Mouse (Mus musculus) heart, adult 2 months (tissue): ENCODE measurements around the gene Mylk2. TPM values are rescaled to one million over a fixed set of nuclear protein-coding genes. Genes with fewer than 3 reads are reported as not detected.

ENCODE experiments used
- DNase-seq, 2 experiments: peaks; one replicate each; pipeline ENCODE4 v3.0.0; 2021
- H3K27ac ChIP-seq: fragments of 200-600 bp; 2 replicates; pipeline ENCODE4 v1.8.1; 2022
- H3K27me3 ChIP-seq: fragments of 200-500 bp; 2 replicates; pipeline ENCODE4 v1.6.1; 2012; ENCODE audit warnings: mild to moderate bottlenecking, low read length, inconsistent platforms, mixed read lengths; ENCODE audit not compliant: control insufficient read depth, insufficient read depth
- H3K36me3 ChIP-seq: fragments of 200-500 bp; 2 replicates; pipeline ENCODE4 v1.6.1; 2012; ENCODE audit warnings: low read length, inconsistent platforms; ENCODE audit not compliant: control insufficient read depth, insufficient read depth
- H3K4me1 ChIP-seq: fragments of 200-500 bp; 2 replicates; pipeline ENCODE4 v1.6.1; 2011; ENCODE audit warnings: low read length; ENCODE audit not compliant: control insufficient read depth, insufficient read depth
- H3K4me3 ChIP-seq: fragments of 200-600 bp; 2 replicates; pipeline ENCODE4 v1.8.1; 2022
- H3K79me2 ChIP-seq: fragments of 200-500 bp; replicated peaks from 2 replicates; pipeline ENCODE4 v1.6.1; 2012; ENCODE audit warnings: mild to moderate bottlenecking, inconsistent platforms, low read length, moderate library complexity, mixed read lengths; ENCODE audit not compliant: control insufficient read depth, insufficient read depth
- H3K9ac ChIP-seq: fragments of 200-500 bp; 2 replicates; pipeline ENCODE4 v1.6.1; 2012; ENCODE audit warnings: low read depth, mild to moderate bottlenecking, control low read depth, inconsistent platforms, low read length, mixed read lengths
- CTCF ChIP-seq: fragments of 200-600 bp; IDR thresholded peaks from 2 replicates; pipeline ENCODE4 v1.8.1; 2022; ENCODE audit warnings: antibody characterized with exemption, mild to moderate bottlenecking, moderate library complexity
- EP300 ChIP-seq: fragments of 200-500 bp; IDR thresholded peaks from 2 replicates; pipeline ENCODE4 v1.6.1; 2011; ENCODE audit warnings: low read depth, low read length, control low read depth; ENCODE audit not compliant: insufficient read depth
- POLR2A ChIP-seq: fragments of 200-500 bp; IDR thresholded peaks from 2 replicates; pipeline ENCODE4 v1.6.1; 2011; ENCODE audit warnings: mild to moderate bottlenecking, low read depth, low read length, control low read depth; ENCODE audit not compliant: insufficient read depth
- WGBS: fragments of 180-500 bp; shearing (Covaris S2); methylation state at CpG from one replicate; pipeline ENCODE4 v1.1.7; 2018; 5-methylcytosine and 5-hydroxymethylcytosine counted together
- intact Hi-C: fragments of 180-260 bp; cut with DNase I; formaldehyde crosslinking; loops from one replicate; pipeline ENCODE4 v1.15.1; 2025
- polyA plus RNA-seq: library from polyadenylated mRNA; depleted of rRNA; stranded (reverse); fragments of >200 nt; gene quantifications from 2 replicates; pipeline ENCODE4 v1.2.3, GENCODE M21; 2012
- total RNA-seq, 2 experiments: library from RNA; stranded (reverse); gene quantifications; 2 replicates each; pipeline ENCODE4 v1.2.3; 2021

Mylk2 gene
- total and polyA plus RNA-seq, 3 experiments, result 0.08 to 0.29 (median 0.09) TPM

DNA sequence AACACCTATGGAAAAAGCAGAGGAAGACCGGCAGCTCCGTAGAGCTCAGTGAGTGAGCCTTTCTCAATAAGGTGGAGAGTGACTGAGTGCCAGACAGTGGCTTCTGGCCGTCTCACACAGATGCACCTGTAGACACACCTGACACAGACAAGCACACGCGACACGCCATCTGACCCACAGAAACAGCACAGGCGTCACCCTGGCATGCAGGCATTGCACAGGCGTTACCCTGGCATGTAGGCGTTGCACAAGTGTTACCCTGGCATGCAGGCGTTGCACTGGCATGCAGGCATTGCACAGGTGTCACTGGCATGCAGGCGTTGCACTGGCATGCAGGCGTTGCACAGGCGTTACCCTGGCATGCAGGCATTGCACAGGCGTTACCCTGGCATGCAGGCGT is 9.9 kb upstream of the Mylk2 start:
- Histone ChIP-seq H3K9ac (no peak overlapping the region), H3K79me2 (no peaks in the 10 kb centered on the region), H3K27me3 (no peaks in the 10 kb centered on the region), H3K4me3 (no peak overlapping the region), H3K27ac (no peak overlapping the region), H3K4me1 (peaks cover 6% of the 10 kb centered on the region), H3K36me3 (no peaks in the 10 kb centered on the region)
- 94% methylated on average over 15 of the region's 15 CpGs for WGBS
- TF ChIP-seq CTCF, result no peak
- TF ChIP-seq EP300, result no peak
- TF ChIP-seq POLR2A, result no peak
- intact Hi-C loops, result no loop called here
- no peak for DNase-seq

DNA sequence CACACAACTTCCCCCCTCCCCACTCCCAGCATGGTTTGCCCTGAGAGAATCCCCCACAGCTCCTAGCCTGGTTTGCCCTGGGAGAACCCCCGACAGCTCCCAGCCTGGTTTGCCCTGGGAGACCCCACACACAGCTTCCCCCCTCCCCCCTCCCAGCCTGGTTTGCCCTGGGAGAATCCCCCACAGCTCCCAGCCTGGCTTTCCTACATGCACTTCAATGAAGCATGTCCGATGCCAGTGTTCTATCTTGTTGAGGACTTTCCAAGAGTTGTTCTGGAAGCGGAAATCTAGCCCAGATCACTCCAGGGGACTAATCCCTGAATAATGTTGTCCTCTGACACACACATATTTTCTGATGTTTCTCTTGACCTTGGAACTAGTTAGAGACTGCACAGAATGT is 8.5 kb upstream of the Mylk2 start:
- Histone ChIP-seq H3K79me2 (no peaks in the 10 kb centered on the region), H3K4me1 (peaks cover 7% of the 10 kb centered on the region), H3K36me3 (no peaks in the 10 kb centered on the region), H3K9ac (no peak overlapping the region), H3K4me3 (no peak overlapping the region), H3K27ac (no peak overlapping the region), H3K27me3 (no peaks in the 10 kb centered on the region)
- intact Hi-C loops, result no loop called here
- WGBS, result 58% methylated on average over 3 of the region's 3 CpGs
- no peak for DNase-seq
- no peak for TF ChIP-seq EP300
- no peak for TF ChIP-seq POLR2A
- no peak for TF ChIP-seq CTCF

DNA sequence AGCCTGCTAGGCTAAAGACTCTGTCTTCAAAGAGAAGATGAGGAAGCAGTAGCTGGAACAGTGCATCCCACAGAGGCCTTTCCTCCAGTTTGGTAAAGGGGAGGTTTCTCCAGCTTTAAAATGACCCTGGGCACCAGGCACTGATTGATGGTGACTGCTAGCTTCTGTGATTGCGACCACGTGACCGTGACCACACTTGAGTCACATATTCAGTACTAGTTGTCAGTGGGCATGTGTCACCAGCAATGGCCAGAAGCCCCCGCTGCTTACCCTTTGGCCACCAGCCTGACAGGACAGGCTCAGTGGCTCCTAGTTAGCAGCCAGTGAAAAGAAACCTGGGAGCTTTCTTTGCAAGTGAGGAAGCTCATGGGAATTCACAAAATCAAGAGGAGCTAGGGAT is 7.6 kb upstream of the Mylk2 start:
- Histone ChIP-seq H3K36me3 (no peaks in the 10 kb centered on the region), H3K4me3 (no peak overlapping the region), H3K27ac (peak overlapping the region; percentile 60), H3K79me2 (no peaks in the 10 kb centered on the region), H3K27me3 (no peaks in the 10 kb centered on the region), H3K9ac (no peak overlapping the region), H3K4me1 (peaks cover 7% of the 10 kb centered on the region)
- peak in 1 of 2 experiments; percentile 38 for DNase-seq
- intact Hi-C loops, result no loop called here
- 86% methylated on average over 4 of the region's 4 CpGs for WGBS
- TF ChIP-seq CTCF (no peak), POLR2A (no peak), EP300 (no peak)

DNA sequence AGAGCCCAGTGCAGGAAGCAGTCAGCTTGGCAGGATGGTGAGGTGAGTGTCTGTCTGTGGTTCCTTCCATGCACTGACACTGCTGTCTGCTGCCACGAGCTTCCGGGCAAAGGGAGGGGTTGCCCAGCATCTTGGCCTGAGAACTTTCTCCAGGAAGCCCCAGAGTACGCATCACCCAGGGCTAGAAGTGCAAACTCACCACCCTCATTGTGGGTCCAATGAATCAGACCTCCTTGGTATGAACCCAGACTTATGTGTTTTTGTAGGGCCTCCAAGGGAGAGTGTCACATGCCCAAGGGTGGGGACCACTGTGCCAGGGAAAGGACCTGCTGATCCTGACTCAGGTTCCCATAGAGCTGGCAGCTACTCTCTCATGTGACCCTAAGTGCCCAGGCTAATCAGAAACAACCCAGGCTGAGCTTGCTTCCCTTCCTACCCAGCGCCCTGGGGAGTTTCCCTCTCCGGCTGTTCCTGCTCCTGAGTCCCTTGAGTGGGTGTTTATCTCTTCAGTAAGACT is 7.0 kb upstream of the Mylk2 start:
- intact Hi-C loops, result no loop called here
- no peaks in the 10 kb centered on the region for H3K79me2 ChIP-seq
- no peak overlapping the region for H3K4me3 ChIP-seq
- no peaks in the 10 kb centered on the region for H3K27me3 ChIP-seq
- 19% methylated on average over 5 of the region's 5 CpGs for WGBS
- peak overlapping the region; percentile 60 for H3K27ac ChIP-seq
- peaks cover 7% of the 10 kb centered on the region for H3K4me1 ChIP-seq
- TF ChIP-seq CTCF (no peak), POLR2A (no peak), EP300 (no peak)
- H3K9ac ChIP-seq, result no peak overlapping the region
- H3K36me3 ChIP-seq, result no peaks in the 10 kb centered on the region
- peak; percentile 42 to 45 for DNase-seq

DNA sequence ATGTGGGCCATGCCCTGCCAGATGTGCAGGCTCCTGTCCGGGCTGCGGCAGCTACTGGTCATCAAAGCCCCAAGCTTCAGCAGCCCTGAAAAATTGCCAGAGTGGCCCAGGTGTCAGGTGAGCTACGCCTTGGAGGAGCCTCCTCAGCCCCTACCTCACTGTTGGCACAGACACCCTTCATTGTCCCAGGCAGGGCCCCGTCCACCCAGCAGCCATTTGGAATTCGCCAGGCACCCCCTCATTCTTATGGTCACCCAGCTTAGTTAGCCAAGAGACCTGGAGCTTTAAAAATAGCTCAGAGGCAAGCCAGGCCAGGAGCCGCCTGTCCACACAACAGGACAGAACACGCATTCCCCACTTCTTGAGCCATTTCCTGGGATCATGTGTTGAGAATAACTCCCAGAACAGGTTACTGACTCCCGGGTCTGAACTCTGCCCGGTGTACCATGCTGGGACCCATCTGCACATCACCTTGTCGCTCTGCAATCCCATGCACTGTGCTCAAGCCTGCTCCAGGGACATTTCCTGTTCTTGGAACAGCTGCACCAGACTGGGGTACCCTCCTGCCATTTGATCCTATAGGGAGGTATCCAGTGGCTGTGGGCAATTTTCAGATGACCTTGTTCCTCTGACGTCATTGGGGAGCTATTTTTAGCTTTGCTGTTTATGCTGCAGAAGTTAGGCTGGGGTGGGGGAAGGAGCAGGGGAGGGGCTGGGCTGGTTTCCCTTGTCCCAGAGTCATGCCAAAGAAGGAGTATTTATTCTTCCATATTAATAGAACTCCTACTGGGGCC is 5.9 kb upstream of the Mylk2 start:
- H3K4me3 ChIP-seq, result no peak overlapping the region
- H3K36me3 ChIP-seq, result no peaks in the 10 kb centered on the region
- no peak overlapping the region for H3K9ac ChIP-seq
- TF ChIP-seq EP300 (0 out of 2 replicates have a peak, but pooled peaks have one; percentile 9), CTCF (no peak)
- H3K79me2 ChIP-seq, result no peaks in the 10 kb centered on the region
- intact Hi-C loops, result loop anchor here (5.0 kb wide), 1 partner anchor 37 kb away; no protein-coding TSS in a partner anchor
- WGBS, result 28% methylated on average over 11 of the region's 11 CpGs
- peak in 1 of 2 experiments; percentile 41 for DNase-seq
- peaks cover 7% of the 10 kb centered on the region for H3K4me1 ChIP-seq
- H3K27me3 ChIP-seq, result no peaks in the 10 kb centered on the region
- H3K27ac ChIP-seq, result peak overlapping the region; percentile 82

DNA sequence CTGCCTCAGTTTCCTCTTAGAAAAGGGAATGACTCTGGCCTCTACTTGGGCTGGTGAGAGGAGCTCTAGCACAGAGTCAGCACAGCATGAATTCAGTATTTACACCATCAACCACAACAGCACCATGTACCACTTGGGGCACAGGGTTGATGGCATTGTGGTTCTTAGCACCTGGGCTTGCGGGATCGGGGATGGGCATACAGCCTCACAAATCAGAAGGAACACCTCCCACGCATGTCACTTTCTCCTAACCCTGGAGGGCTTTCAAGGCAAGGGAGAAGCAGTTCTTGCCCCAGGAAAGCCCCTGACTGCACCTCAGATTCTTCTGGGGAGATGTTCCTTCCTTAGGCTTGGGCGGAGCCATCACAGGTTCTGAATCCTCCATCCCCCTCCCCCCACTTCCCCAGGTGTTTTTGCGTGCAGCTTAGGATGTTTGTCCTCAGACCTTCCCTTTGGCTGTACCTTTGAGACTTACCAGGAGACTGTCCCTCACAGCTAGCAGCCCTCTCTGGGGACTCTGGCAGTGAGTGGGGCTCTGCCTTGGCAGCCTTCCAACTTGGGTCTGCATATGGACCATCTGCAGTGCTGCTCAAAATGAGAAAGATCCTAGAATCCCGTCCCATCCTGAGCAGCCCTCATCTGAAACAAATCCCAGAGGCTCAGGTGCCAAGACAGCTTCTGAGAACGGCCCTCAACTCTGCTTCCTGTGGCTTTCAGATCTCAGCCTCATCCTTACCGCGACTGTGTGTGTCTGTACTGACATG is 4.7 kb upstream of the Mylk2 start:
- 52% methylated on average over 9 of the region's 9 CpGs for WGBS
- Histone ChIP-seq H3K27ac (peak overlapping the region; percentile 82), H3K9ac (no peak overlapping the region), H3K79me2 (no peaks in the 10 kb centered on the region), H3K36me3 (no peaks in the 10 kb centered on the region), H3K4me1 (peaks cover 7% of the 10 kb centered on the region), H3K27me3 (no peaks in the 10 kb centered on the region), H3K4me3 (no peak overlapping the region)
- DNase-seq, result no peak
- intact Hi-C loops, result loop anchor here (5.0 kb wide), 1 partner anchor 36 kb away; no protein-coding TSS in a partner anchor
- TF ChIP-seq CTCF, result no peak
- no peak for TF ChIP-seq POLR2A
- no peak for TF ChIP-seq EP300
